Mouse (Mus musculus) liver, embryonic 12.5 days (tissue): ENCODE data around the gene Ubald1. TPM values are rescaled to one million over a fixed set of nuclear protein-coding genes. Genes with fewer than 3 reads are reported as not detected.
A peak's percentile ranks its signal among the peaks of the same experiment; 100 is the strongest.

Experiments
- ATAC-seq: fragments of 200-750 bp; cut with Nextera tagmentation; 2 replicates; pipeline ENCODE4 v1.8.0; 2017; ENCODE audit warnings: moderate number of reproducible peaks, mild to moderate bottlenecking, moderate library complexity
- H3K27ac ChIP-seq: fragments of 300-500 bp; sonication (generic); 2 replicates; pipeline ENCODE4 v1.5.1; 2016; ENCODE audit warnings: mild to moderate bottlenecking
- H3K27me3 ChIP-seq: fragments of 300-500 bp; sonication (generic); replicated peaks from 2 replicates; pipeline ENCODE4 v1.6.1; 2016; ENCODE audit warnings: mild to moderate bottlenecking, moderate library complexity
- H3K36me3 ChIP-seq: fragments of 300-500 bp; sonication (generic); 2 replicates; pipeline ENCODE4 v1.6.1; 2016; ENCODE audit warnings: mild to moderate bottlenecking, moderate library complexity
- H3K4me1 ChIP-seq: fragments of 300-500 bp; sonication (generic); 2 replicates; pipeline ENCODE4 v1.6.1; 2016
- H3K4me2 ChIP-seq: fragments of 300-500 bp; sonication (generic); 2 replicates; pipeline ENCODE4 v1.6.1; 2016; ENCODE audit warnings: mild to moderate bottlenecking, moderate library complexity
- H3K4me3 ChIP-seq: fragments of 300-500 bp; sonication (generic); 2 replicates; pipeline ENCODE4 v1.5.1; 2016; ENCODE audit warnings: mild to moderate bottlenecking, moderate library complexity
- H3K9ac ChIP-seq: fragments of 300-500 bp; sonication (generic); 2 replicates; pipeline ENCODE4 v1.6.1; 2016; ENCODE audit warnings: mild to moderate bottlenecking, moderate library complexity
- H3K9me3 ChIP-seq: fragments of 300-500 bp; sonication (generic); replicated peaks from 2 replicates; pipeline ENCODE4 v1.6.1; 2016; ENCODE audit warnings: mild to moderate bottlenecking, moderate library complexity
- WGBS: fragments of 180-500 bp; shearing (Covaris S2); methylation state at CpG from one replicate; pipeline ENCODE4 v1.1.7; 2016; ENCODE audit not compliant: insufficient replicate concordance; 5-methylcytosine and 5-hydroxymethylcytosine counted together
- polyA plus RNA-seq: library from polyadenylated mRNA; unstranded; fragments of >200 nt; fragmentation: Nextera tagmentation; extraction: Ambion mirVana; gene quantifications from 2 replicates; pipeline ENCODE4 v1.2.1, GENCODE M21; 2016

Ubald1 gene
- polyA plus RNA-seq, 1 experiment from 2014 or later = 14.7 TPM

DNA sequence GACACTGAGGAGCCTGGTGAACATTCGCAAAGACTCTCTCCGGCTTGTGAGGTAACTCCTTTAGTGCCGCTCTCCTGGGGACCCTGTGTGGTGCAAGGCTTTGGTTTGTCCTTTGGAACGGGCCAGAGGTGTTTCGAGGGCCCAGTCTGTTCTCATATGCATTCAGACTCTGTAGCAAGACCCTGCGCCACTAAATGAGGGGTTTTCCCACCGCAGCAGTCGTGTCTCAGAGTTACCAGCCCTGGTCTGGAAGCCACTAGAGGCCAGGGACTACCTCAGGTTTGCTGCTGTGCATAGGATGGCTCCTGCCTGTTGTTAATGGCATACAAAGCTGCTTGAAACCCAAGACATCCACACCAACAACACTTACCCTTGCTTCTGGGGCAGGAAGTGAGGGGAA is 30.6 kb upstream of the Ubald1 start:
- no peak overlapping the region for H3K4me2 ChIP-seq
- no peak overlapping the region for H3K9ac ChIP-seq
- WGBS = 87% methylated on average over 8 of the region's 8 CpGs
- no peak for ATAC-seq
- no peak overlapping the region for H3K27ac ChIP-seq
- H3K4me1 ChIP-seq = peaks cover 26% of the 10 kb centered on the region
- H3K4me3 ChIP-seq = no peak overlapping the region
- H3K27me3 ChIP-seq = no peaks in the 10 kb centered on the region
- H3K9me3 ChIP-seq = no peaks in the 10 kb centered on the region
- H3K36me3 ChIP-seq = peaks cover 49% of the 10 kb centered on the region

DNA sequence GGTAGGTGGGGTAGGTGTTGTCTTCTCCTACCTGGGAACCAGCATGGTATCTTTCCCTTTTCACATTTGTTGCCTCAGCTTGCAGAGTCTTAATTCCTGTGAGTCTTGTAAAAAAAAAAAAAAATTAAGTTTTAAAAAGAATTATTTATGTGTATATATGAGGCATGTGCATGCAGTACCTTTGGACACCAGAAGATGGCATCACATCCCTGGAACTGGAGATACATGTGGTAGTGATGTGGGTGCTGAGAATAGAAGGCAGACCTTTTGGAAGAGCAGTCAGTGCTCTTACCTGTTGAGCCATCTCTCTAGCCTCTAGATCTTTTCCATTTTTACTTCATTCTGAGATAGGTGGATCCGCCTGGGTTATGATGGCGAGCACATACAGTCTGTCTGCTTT is 29.6 kb upstream of the Ubald1 start:
- ATAC-seq = no peak
- peaks cover 36% of the 10 kb centered on the region for H3K4me1 ChIP-seq
- WGBS = 91% methylated on average over 2 of the region's 2 CpGs
- no peaks in the 10 kb centered on the region for H3K27me3 ChIP-seq
- H3K27ac ChIP-seq = no peak overlapping the region
- no peak overlapping the region for H3K9ac ChIP-seq
- no peak overlapping the region for H3K4me2 ChIP-seq
- peaks cover 41% of the 10 kb centered on the region for H3K36me3 ChIP-seq
- no peak overlapping the region for H3K4me3 ChIP-seq
- no peaks in the 10 kb centered on the region for H3K9me3 ChIP-seq

DNA sequence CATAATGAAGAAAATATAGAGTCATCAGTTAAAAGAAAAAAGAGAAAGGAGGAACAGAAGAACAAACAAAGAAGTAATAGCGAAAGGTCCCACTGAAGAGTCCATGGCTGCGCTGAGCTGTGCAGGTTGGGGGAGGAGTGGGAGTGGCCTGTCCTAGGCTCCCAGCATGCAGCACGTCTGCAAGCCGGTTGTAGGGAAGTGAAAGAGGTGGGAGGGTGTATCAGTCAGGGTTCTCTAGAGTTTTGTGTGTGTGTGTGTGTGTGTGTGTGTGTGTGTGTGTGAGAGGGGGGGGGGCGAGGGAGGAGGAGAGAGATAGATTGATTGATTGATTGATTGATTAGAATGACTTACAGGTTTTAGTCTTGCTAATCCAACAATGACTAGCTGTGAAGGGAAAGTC is 27.9 kb upstream of the Ubald1 start:
- Histone ChIP-seq H3K27ac (no peak overlapping the region), H3K9ac (no peak overlapping the region), H3K36me3 (peaks cover 41% of the 10 kb centered on the region), H3K9me3 (no peaks in the 10 kb centered on the region), H3K4me2 (peak overlapping the region; percentile 26; the same call in 1 of the 2 replicates), H3K27me3 (no peaks in the 10 kb centered on the region), H3K4me3 (no peak overlapping the region), H3K4me1 (peaks cover 42% of the 10 kb centered on the region)
- peak; percentile 62 for ATAC-seq
- WGBS = 36% methylated on average over 5 of the region's 5 CpGs

DNA sequence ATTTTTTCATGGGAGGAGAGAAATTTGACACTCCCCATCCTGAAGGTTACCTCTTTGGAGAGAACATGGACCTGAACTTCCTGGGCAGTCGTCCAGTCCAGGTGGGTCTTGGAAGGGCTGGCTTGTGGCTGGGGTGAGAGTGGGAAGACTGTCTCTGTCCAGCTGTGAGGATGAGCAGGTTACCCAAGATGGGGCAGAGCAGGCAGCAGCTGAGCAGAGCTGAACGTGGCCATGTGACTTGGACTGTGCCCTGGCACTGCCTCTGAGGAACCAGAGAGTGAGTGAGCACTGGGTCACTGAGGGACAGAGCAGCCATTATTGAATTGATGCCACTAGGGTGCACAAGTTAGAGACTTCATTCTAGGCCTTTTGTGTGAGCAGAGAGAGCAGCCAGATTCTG is 27.3 kb upstream of the Ubald1 start:
- Histone ChIP-seq H3K36me3 (peaks cover 37% of the 10 kb centered on the region), H3K27me3 (no peaks in the 10 kb centered on the region), H3K27ac (no peak overlapping the region), H3K9ac (no peak overlapping the region), H3K9me3 (no peaks in the 10 kb centered on the region), H3K4me1 (peaks cover 38% of the 10 kb centered on the region), H3K4me2 (no peak overlapping the region), H3K4me3 (no peak overlapping the region)
- 0 out of 2 replicates have a peak, but pooled peaks have one; percentile 17 for ATAC-seq
- 54% methylated on average over 2 of the region's 2 CpGs for WGBS

DNA sequence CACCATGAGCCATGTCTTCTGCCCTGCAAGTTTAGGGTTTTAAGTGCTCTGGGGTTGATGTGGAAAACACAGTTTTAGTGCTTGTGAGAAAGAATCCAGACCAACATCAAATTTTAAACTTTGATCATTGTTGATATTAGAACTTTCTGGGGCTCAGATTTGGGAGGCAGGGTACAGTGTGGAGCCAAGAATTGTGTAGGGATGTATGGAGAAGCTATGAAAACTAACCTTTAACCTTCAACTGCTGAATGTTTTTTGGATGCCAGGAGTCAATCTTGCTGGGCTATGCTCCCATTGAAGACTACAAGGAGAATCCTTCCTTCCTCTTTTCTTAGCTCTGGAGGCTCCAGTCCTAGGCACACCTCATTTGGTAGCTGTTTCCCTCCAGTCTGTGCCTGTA is 26.4 kb upstream of the Ubald1 start:
- peaks cover 32% of the 10 kb centered on the region for H3K4me1 ChIP-seq
- no peaks in the 10 kb centered on the region for H3K9me3 ChIP-seq
- H3K36me3 ChIP-seq = peaks cover 28% of the 10 kb centered on the region
- no peak overlapping the region for H3K4me2 ChIP-seq
- no peak overlapping the region for H3K9ac ChIP-seq
- H3K27me3 ChIP-seq = no peaks in the 10 kb centered on the region
- no peak overlapping the region for H3K4me3 ChIP-seq
- no peak overlapping the region for H3K27ac ChIP-seq
- ATAC-seq = no peak

DNA sequence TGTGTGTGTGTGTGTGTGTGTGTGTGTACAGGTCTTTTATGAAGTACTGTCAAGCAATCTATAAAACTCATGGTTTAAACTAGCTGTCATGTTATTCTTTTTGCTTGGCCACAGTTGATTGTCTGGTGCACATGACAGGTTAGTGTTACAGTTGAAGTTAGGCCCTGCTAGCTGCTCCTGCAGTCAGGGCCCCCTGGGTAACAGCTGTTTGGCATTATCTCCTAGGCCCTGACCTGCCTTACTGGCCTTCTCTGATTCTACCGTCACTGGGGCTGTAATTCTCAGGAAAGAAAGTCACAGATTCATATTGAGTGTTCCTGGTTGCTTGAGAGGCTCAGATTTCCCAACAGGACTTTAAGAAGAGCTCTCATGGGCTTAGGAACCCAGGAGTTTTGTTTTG is 25.5 kb upstream of the Ubald1 start:
- Histone ChIP-seq H3K9me3 (no peaks in the 10 kb centered on the region), H3K27ac (no peak overlapping the region), H3K36me3 (peaks cover 19% of the 10 kb centered on the region), H3K4me1 (peaks cover 32% of the 10 kb centered on the region), H3K27me3 (no peaks in the 10 kb centered on the region), H3K4me2 (no peak overlapping the region), H3K4me3 (no peak overlapping the region), H3K9ac (no peak overlapping the region)
- 29% methylated on average over 1 of the region's 1 CpGs for WGBS
- no peak for ATAC-seq

DNA sequence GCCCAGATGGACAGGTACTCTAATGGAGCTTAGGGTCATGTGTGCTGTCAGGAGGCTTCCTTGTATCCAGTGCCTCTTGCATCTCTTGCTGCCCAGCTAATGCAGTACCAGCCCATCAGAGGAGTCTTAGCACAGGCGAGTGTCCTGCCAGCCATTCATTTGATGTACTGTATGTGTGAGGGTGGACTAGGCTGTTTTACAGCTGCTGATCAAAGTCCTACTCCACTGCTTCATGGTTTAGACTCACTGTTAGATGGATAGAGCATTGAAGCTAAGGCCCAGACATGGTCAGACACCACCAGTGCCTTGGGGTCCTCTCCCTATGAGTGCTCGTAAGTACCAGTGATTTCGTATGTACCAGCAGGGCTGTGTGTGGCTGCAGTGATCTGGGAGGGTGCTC is 24.8 kb upstream of the Ubald1 start:
- H3K9me3 ChIP-seq = no peaks in the 10 kb centered on the region
- H3K4me2 ChIP-seq = no peak overlapping the region
- no peak for ATAC-seq
- WGBS = 86% methylated on average over 3 of the region's 3 CpGs
- no peak overlapping the region for H3K27ac ChIP-seq
- H3K4me1 ChIP-seq = peaks cover 32% of the 10 kb centered on the region
- peaks cover 13% of the 10 kb centered on the region for H3K36me3 ChIP-seq
- H3K9ac ChIP-seq = no peak overlapping the region
- H3K4me3 ChIP-seq = no peak overlapping the region
- no peaks in the 10 kb centered on the region for H3K27me3 ChIP-seq

DNA sequence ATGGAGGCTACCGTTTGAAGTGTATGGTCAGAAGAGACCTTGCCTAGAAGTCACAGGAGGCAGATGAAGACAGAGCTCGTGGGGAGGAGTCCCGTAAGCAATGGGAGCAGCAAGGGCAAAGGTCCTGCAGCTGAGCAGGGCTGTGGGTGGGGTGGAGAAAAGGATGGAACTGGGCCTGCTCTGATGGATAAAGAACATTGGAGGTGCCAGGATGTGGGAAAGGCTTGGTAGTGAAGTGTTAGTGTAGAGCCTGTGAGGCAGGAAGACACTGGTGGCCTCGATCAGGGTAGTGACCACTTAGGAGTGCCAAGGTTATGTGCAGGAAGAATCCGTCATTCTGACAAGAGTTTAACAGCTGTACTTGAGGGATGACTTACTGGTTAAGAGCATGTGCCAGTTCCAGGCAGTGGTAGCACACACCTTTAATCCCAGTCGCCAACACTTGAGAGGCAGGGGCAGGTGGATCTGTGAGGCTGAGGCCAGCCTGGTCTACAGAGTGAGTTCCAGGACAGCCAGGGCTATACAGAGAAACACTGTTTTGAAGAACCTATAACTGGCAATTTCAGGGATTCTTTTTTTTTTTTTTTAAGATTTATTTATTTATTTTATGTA is 23.5 kb upstream of the Ubald1 start:
- ATAC-seq = no peak
- 77% methylated on average over 6 of the region's 6 CpGs for WGBS

DNA sequence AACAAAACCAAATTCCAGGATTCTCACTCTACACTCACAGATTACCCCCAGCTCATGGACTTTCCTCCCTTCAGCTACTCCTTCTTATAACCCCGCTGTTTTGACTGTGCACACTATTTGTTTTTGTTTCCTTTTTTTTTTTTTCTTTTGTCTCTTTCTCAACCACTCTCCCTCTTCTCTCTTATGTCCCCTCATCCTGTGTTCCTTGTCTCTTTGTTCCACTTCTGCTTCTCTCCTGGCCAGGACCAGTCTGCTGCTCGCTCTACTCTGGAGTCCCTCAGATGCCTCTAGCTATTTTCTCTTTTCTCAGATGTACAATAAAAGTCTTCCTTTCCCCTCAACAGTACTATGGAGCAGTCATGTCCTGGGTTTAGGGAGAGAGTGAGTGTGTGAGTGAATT is 22.3 kb upstream of the Ubald1 start:
- Histone ChIP-seq H3K4me2 (no peak overlapping the region), H3K27me3 (no peaks in the 10 kb centered on the region), H3K9me3 (no peaks in the 10 kb centered on the region), H3K4me3 (no peak overlapping the region), H3K27ac (no peak overlapping the region), H3K36me3 (0 out of 2 replicates have a peak, but pooled peaks cover 1% of the 10 kb centered on the region), H3K4me1 (peaks cover 29% of the 10 kb centered on the region), H3K9ac (no peak overlapping the region)
- no peak for ATAC-seq
- WGBS = 71% methylated on average over 2 of the region's 2 CpGs

More for the DNA sequence above, 23.5 kb upstream of the Ubald1 start:
- H3K36me3 ChIP-seq = 0 out of 2 replicates have a peak, but pooled peaks cover 3% of the 10 kb centered on the region
- peaks cover 37% of the 10 kb centered on the region for H3K4me1 ChIP-seq
- H3K4me2 ChIP-seq = no peak overlapping the region
- no peak overlapping the region for H3K27ac ChIP-seq
- no peak overlapping the region for H3K9ac ChIP-seq
- H3K27me3 ChIP-seq = no peaks in the 10 kb centered on the region
- H3K9me3 ChIP-seq = no peaks in the 10 kb centered on the region
- H3K4me3 ChIP-seq = no peak overlapping the region

DNA sequence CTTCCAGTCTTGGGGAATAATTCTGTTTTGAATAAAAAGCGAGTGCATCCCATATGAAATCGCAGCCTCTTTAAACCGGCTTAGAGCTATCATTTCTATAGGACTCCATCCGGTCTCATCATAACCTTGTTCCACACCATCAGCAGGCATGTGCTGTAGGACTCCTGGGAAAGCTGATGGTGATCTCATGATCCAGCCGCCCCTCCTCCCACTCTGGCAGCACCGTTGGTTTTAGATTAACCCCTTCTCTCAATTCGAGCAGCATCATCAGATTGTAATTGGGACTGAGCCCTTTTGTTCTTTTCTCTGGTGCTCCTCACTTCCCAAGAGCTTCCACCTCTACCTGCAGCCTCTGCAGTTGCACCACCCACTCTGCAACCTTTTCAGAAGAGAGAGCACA is 21.1 kb upstream of the Ubald1 start:
- Histone ChIP-seq H3K4me2 (no peak overlapping the region), H3K4me1 (peaks cover 41% of the 10 kb centered on the region), H3K27ac (no peak overlapping the region), H3K27me3 (no peaks in the 10 kb centered on the region), H3K4me3 (no peak overlapping the region), H3K9ac (no peak overlapping the region), H3K9me3 (no peaks in the 10 kb centered on the region), H3K36me3 (no peaks in the 10 kb centered on the region)
- ATAC-seq = no peak
- 67% methylated on average over 7 of the region's 7 CpGs for WGBS

DNA sequence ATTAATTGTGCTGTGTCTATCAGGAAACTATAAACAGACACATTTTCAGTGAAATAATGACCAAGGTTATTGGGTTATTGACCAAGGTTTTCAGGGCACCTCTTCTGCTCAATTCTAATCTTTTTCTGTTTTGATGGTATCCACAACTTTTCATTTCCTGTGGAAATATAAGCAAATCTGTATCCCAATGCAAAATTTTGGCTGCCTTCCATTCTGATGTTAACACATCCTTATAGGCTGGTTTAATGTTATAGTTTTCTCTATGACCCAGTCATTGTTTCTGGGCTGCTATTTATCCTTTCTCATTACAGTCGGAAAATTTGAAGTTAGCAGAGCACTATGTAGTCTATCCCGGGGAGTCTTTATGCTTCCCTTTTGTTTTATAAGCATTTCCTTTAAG is 19.6 kb upstream of the Ubald1 start:
- H3K9me3 ChIP-seq = no peaks in the 10 kb centered on the region
- no peak overlapping the region for H3K27ac ChIP-seq
- H3K4me2 ChIP-seq = no peak overlapping the region
- WGBS = 72% methylated on average over 2 of the region's 2 CpGs
- peaks cover 44% of the 10 kb centered on the region for H3K4me1 ChIP-seq
- no peaks in the 10 kb centered on the region for H3K27me3 ChIP-seq
- H3K36me3 ChIP-seq = no peaks in the 10 kb centered on the region
- no peak overlapping the region for H3K9ac ChIP-seq
- no peak overlapping the region for H3K4me3 ChIP-seq
- ATAC-seq = no peak

DNA sequence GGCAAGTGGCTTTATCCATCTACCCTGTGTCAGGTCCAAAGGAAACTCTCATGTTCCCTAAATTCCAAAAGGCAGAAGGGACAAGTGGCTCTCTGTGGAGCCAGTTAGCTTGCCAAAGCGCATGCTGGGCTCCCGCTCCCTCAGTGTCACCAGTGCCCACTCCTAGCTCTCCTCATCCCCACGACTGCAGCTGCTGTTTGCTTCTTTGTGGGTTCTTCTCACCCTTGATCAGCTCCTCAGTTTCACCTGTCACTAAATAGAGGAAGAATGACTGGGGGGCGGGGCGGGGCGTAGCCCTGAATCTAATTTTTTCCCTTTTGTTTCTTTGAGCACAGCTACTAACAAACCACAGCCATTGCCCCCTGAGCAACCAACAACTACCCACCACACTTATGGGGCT is 18.8 kb upstream of the Ubald1 start:
- no peaks in the 10 kb centered on the region for H3K36me3 ChIP-seq
- ATAC-seq = no peak
- no peak overlapping the region for H3K27ac ChIP-seq
- no peaks in the 10 kb centered on the region for H3K9me3 ChIP-seq
- H3K4me2 ChIP-seq = no peak overlapping the region
- no peak overlapping the region for H3K9ac ChIP-seq
- H3K4me3 ChIP-seq = no peak overlapping the region
- H3K27me3 ChIP-seq = no peaks in the 10 kb centered on the region
- 69% methylated on average over 6 of the region's 6 CpGs for WGBS
- peaks cover 47% of the 10 kb centered on the region for H3K4me1 ChIP-seq

DNA sequence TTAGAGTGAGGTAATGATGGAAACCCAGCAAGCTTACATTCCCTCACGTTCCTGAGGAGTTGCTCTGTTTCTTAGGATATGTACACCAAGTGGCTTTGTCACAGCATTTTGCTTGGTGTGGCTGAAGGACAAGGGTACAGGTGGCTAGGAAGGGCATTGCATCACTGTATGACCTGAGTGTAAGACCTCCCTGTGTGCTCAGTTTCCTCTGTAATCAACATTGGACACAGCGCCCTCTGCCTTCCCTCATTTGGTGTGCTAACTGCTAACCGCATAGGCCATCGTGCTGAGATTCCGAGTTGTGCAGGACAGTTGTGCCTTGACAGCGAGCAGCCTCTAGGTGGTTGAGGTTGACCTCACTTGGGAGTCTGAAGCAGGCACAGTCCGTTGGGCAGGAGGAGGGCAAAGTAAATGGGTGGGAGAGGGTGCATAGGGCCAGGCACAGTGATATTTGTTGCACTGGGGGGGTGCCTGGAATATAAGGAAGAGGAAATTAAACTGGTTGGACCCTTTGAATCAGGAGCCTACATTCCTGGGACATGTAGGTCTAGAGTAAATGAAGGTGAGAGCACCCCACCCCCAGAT is 17.1 kb upstream of the Ubald1 start:
- Histone ChIP-seq H3K27me3 (no peaks in the 10 kb centered on the region), H3K4me1 (peaks cover 42% of the 10 kb centered on the region), H3K9ac (no peak overlapping the region), H3K4me3 (no peak overlapping the region), H3K4me2 (peak overlapping the region; percentile 47; the same call in 1 of the 2 replicates), H3K27ac (peak overlapping the region; percentile 70; the same call in 1 of the 2 replicates), H3K36me3 (no peaks in the 10 kb centered on the region), H3K9me3 (no peaks in the 10 kb centered on the region)
- 56% methylated on average over 7 of the region's 7 CpGs for WGBS
- 0 out of 2 replicates have a peak, but pooled peaks have one; percentile 36 for ATAC-seq
